Mouse (Mus musculus) G1E (cell line): ENCODE measurements around the gene Gm10300.

ENCODE experiments used
- CTCF ChIP-seq: IDR thresholded peaks from 2 replicates; pipeline ENCODE4 v1.5.1; 2012; ENCODE audit warnings: low read depth, low read length, inconsistent platforms, mixed read lengths
- GATA1 ChIP-seq: IDR thresholded peaks from 2 replicates; pipeline ENCODE4 v1.6.1; 2012; ENCODE audit warnings: borderline replicate concordance, low read length, inconsistent platforms, mixed read lengths
- GATA2 ChIP-seq: IDR thresholded peaks from 2 replicates; pipeline ENCODE4 v1.6.1; 2012; ENCODE audit warnings: low read depth, low read length, inconsistent platforms, borderline replicate concordance
- POLR2AphosphoS5 ChIP-seq: IDR thresholded peaks from 2 replicates; pipeline ENCODE4 v1.6.1; 2012; ENCODE audit warnings: low read depth, low read length, inconsistent platforms; ENCODE audit not compliant: insufficient replicate concordance
- TAL1 ChIP-seq: conservative IDR thresholded peaks from 2 replicates; pipeline ENCODE4 v1.6.1; 2012; ENCODE audit warnings: low read depth, low read length, inconsistent platforms, mixed read lengths

DNA sequence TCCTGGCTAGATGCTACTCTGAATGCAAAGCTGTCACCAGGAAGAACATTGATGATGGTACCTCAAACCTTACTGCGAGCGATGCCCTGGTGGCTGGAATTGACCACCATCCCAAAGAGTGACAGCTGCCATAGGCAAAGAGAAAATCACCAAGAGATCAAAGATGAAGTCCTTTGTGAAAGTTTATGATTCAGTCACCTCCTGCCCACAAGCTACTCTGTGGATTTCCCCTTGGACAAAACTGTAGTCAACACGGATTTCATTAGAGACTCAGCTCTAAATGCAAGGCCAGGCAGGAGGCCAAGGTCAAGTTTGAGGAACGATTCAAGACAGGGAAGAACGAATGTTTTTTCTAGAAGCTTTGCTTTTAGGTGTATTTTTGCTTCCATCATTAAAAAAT is 19.4 kb downstream of the Gm10300 start:
- no peak for TF ChIP-seq CTCF
- no peak for TF ChIP-seq TAL1
- no peak for TF ChIP-seq POLR2AphosphoS5
- TF ChIP-seq GATA1, result no peak
- no peak for TF ChIP-seq GATA2
